Comparison of ENCODE assay signal across 9 mouse cellular contexts in genomic region chr2:31915112-31915511, GRCm38 (mm10). TPM values are rescaled to one million over a fixed set of nuclear protein-coding genes. Genes with fewer than 3 reads are reported as not detected.
DNase-seq lines count a peak whose midpoint lies in the region; ATAC-seq and TF ChIP-seq lines count a peak whose summit lies in the region.
"Had no signal": no experiment of that assay in that cellular context is flagged by ENCODE, and none has a peak within 500 bp of the region (broad histone marks: within the 10 kb centered on the region; RNA-seq: fewer than 3 reads in every experiment).

No protein-coding gene starts in this region.

- H3K27ac ChIP-seq in heart, embryonic 11.5 days (ENCODE audit: low read depth, low read length), result no peak overlapping the region
- no peak overlapping the region for H3K27ac ChIP-seq in hindbrain, embryonic 14.5 days
- no peak overlapping the region for H3K27ac ChIP-seq in testis, adult 2 months (ENCODE audit: control insufficient read depth, insufficient read depth, low read depth, low read length)

- peak; percentile 93 for DNase-seq in heart, adult 11 months
- peak; percentile 43 for DNase-seq in adrenal gland, adult 8-10 months
- peak; percentile 69 for DNase-seq in embryo, embryonic 11.5 days (ENCODE audit: low read depth, low spot score)
- DNase-seq in hindbrain, embryonic 14.5 days (ENCODE audit: low spot score), result peak; percentile 91
- DNase-seq in left cerebral cortex, postnatal 25 days (ENCODE audit: low spot score in 2 of 2), result peak; percentile 75 to 77

- TF ChIP-seq POLR2A in testis, adult 2 months (IDR thresholded peaks at IDR 0.05; ENCODE audit: control insufficient read depth, low read depth, low read length), result no peak

- intact Hi-C loops in left cerebral cortex, postnatal 25 days (cut with DNase I), result loop anchor here (2.0 to 5.0 kb wide), 4 partner anchors 28 to 433 kb away; partner anchors contain the start of gene Lamc3

- no peak overlapping the region for H3K4me3 ChIP-seq in heart, embryonic 11.5 days (ENCODE audit: low read depth, low read length)
- no peak overlapping the region for H3K4me3 ChIP-seq in hindbrain, embryonic 14.5 days (replicated peaks; ENCODE audit: low read length)
- H3K4me3 ChIP-seq in testis, adult 2 months (ENCODE audit: control insufficient read depth, low read depth, low read length), result no peak overlapping the region
- H3K4me3 ChIP-seq: myocyte had no signal

- peak; percentile 95 for TF ChIP-seq CTCF in testis, adult 2 months (IDR thresholded peaks at IDR 0.05; ENCODE audit: control insufficient read depth, insufficient read depth, insufficient replicate concordance, low read depth, low read length)

- H3K36me3 ChIP-seq in heart, embryonic 11.5 days (ENCODE audit: control insufficient read depth, insufficient read depth, low read length), result no peaks in the 10 kb centered on the region
- H3K36me3 ChIP-seq in hindbrain, embryonic 14.5 days (replicated peaks; ENCODE audit: control insufficient read depth, insufficient read depth), result no peaks in the 10 kb centered on the region
- H3K36me3 ChIP-seq in testis, adult 2 months (ENCODE audit: control insufficient read depth, insufficient read depth, low read length), result no peaks in the 10 kb centered on the region

- peaks cover 5% of the 10 kb centered on the region; the same call in 1 of the 2 replicates for H3K27me3 ChIP-seq in heart, embryonic 11.5 days (ENCODE audit: control insufficient read depth, insufficient read depth, low read length)
- no peaks in the 10 kb centered on the region; the same call in 1 of the 2 replicates for H3K27me3 ChIP-seq in hindbrain, embryonic 14.5 days (ENCODE audit: control insufficient read depth, insufficient read depth, low read length)
- H3K27me3 ChIP-seq in testis, adult 2 months (ENCODE audit: control insufficient read depth, insufficient read depth, low read length), result no peaks in the 10 kb centered on the region

- H3K4me2 ChIP-seq in heart, embryonic 11.5 days, result no peak overlapping the region
- no peak overlapping the region for H3K4me2 ChIP-seq in hindbrain, embryonic 14.5 days (replicated peaks)

- 21% methylated on average over 4 of the region's 4 CpGs for WGBS in heart, embryonic 11.5 days (ENCODE audit: insufficient replicate concordance)
- WGBS in hindbrain, embryonic 14.5 days, result 22% methylated on average over 4 of the region's 4 CpGs

- no peak for ATAC-seq in heart, embryonic 11.5 days (replicated peaks; ENCODE audit: insufficient number of reproducible peaks, low FRiP score, low TSS enrichment)
- no peak for ATAC-seq in hindbrain, embryonic 14.5 days (ENCODE audit: low FRiP score)
- peak; percentile 74; the same call in 1 of the 2 replicates for ATAC-seq in monocyte, adult 5-6 weeks (replicated peaks; ENCODE audit: insufficient number of reproducible peaks, low FRiP score, low TSS enrichment, poor library complexity, severe bottlenecking)

- H3K9ac ChIP-seq in heart, embryonic 11.5 days (ENCODE audit: low read depth, low read length), result no peak overlapping the region
- H3K9ac ChIP-seq in hindbrain, embryonic 14.5 days, result no peak overlapping the region

- no peaks in the 10 kb centered on the region for H3K4me1 ChIP-seq in heart, embryonic 11.5 days (ENCODE audit: control insufficient read depth, insufficient read depth, low read length)
- H3K4me1 ChIP-seq in hindbrain, embryonic 14.5 days (replicated peaks; ENCODE audit: control insufficient read depth, insufficient read depth, low read length), result no peaks in the 10 kb centered on the region
- peaks cover 3% of the 10 kb centered on the region for H3K4me1 ChIP-seq in testis, adult 2 months (ENCODE audit: control insufficient read depth, insufficient read depth, low read length)

- no peaks in the 10 kb centered on the region for H3K9me3 ChIP-seq in heart, embryonic 11.5 days (replicated peaks; ENCODE audit: control insufficient read depth, low read length)
- no peaks in the 10 kb centered on the region for H3K9me3 ChIP-seq in hindbrain, embryonic 14.5 days (ENCODE audit: control insufficient read depth, low read length)

RNA-seq across cellular contexts. Expression of gene Lamc3, which starts 28.0 kb away (rescaled TPM):
- 1.0 and 1.5 TPM in 2 replicates for polyA plus RNA-seq in heart, embryonic 11.5 days (2014; fragmentation: Nextera tagmentation; extraction: Ambion mirVana)
- 10 to 100 TPM; 18.8 to 22.1 (median 20.7) TPM for total RNA-seq in adrenal gland, adult 8-10 months (2022)
- polyA plus RNA-seq in hindbrain, embryonic 14.5 days (2014; fragmentation: Nextera tagmentation; extraction: Ambion mirVana), result 4.9 and 6.1 TPM in 2 replicates
- total RNA-seq in left cerebral cortex, postnatal 25 days (2021), result 1 to 10 TPM; 7.6 to 8.7 TPM
- total RNA-seq in monocyte, adult 5-6 weeks (2017), result not detected in 3 replicates
- polyA plus RNA-seq in testis, adult 2 months (2012; rRNA removed), result 12.3 and 17.2 TPM in 2 replicates

RNA-seq across cellular contexts. Expression of gene Aif1l, which starts 34.8 kb away (rescaled TPM):
- 83.7 and 101 TPM in 2 replicates for polyA plus RNA-seq in heart, embryonic 11.5 days (2014; fragmentation: Nextera tagmentation; extraction: Ambion mirVana)
- total RNA-seq in adrenal gland, adult 8-10 months (2022), result 10 to 100 TPM; 69.5 to 91.7 (median 75.3) TPM
- polyA plus RNA-seq in hindbrain, embryonic 14.5 days (2014; fragmentation: Nextera tagmentation; extraction: Ambion mirVana), result 22.8 and 28.4 TPM in 2 replicates
- total RNA-seq in left cerebral cortex, postnatal 25 days (2021), result 1 to 10 TPM; 2.6 to 2.9 TPM
- not detected in 3 replicates for total RNA-seq in monocyte, adult 5-6 weeks (2017)
- polyA plus RNA-seq in testis, adult 2 months (2012; rRNA removed), result 1.1 and 2.3 TPM in 2 replicates

RNA-seq across cellular contexts. Expression of gene Nup214, which starts 59.1 kb away (rescaled TPM):
- 53.5 and 54.0 TPM in 2 replicates for polyA plus RNA-seq in heart, embryonic 11.5 days (2014; fragmentation: Nextera tagmentation; extraction: Ambion mirVana)
- total RNA-seq in adrenal gland, adult 8-10 months (2022), result 10 to 100 TPM; 64.9 to 70.7 (median 69.0) TPM
- 46.7 and 53.5 TPM in 2 replicates for polyA plus RNA-seq in hindbrain, embryonic 14.5 days (2014; fragmentation: Nextera tagmentation; extraction: Ambion mirVana)
- 10 to 100 TPM; 47.7 to 61.0 TPM for total RNA-seq in left cerebral cortex, postnatal 25 days (2021)
- 39.1 to 53.4 TPM (median 43.6 TPM) in 3 replicates for total RNA-seq in monocyte, adult 5-6 weeks (2017)
- polyA plus RNA-seq in testis, adult 2 months (2012; rRNA removed), result 103 and 115 TPM in 2 replicates

Comparison
In these comparisons a context has a peak if more than half of its experiments do, and no peak if none do; other contexts are left out.
1. DNase-seq: peak in every context shown above with its lines; median percentile 93 in heart, adult 11 months; 91 in hindbrain, embryonic 14.5 days; 76 in left cerebral cortex, postnatal 25 days; 69 in embryo, embryonic 11.5 days; 43 in adrenal gland, adult 8-10 months.
2. RNA of gene Aif1l, which starts 34.8 kb away (total RNA-seq): 69.5 to 91.7 TPM in adrenal gland, adult 8-10 months; 2.6 to 2.9 TPM in left cerebral cortex, postnatal 25 days and not detected in monocyte, adult 5-6 weeks; every median in the first group is over 10 times any median in the second.